Mouse (Mus musculus): ENCODE data around the gene Abat.
A peak's percentile ranks its signal among the peaks of the same experiment; 100 is the strongest.

The Abat gene

GRCm38 (mm10) chr16:8574316-8574715, 61.1 kb downstream of the Abat start:
- DNase-seq (ENCODE audit: low spot score), result no peak

GRCm38 (mm10) chr16:8576111-8576510, 62.9 kb downstream of the Abat start:
- DNase-seq (ENCODE audit: low spot score), result no peak

GRCm38 (mm10) chr16:8576901-8577300, 63.7 kb downstream of the Abat start:
- DNase-seq (ENCODE audit: low spot score), result no peak

GRCm38 (mm10) chr16:8578326-8578725, 65.1 kb downstream of the Abat start:
- no peak for DNase-seq (ENCODE audit: low spot score)

- DNase-seq (ENCODE audit: low spot score), result no peak
Observed at GRCm38 (mm10) chr16:8579546-8579945, 66.3 kb downstream of the Abat start.

- no peak for DNase-seq (ENCODE audit: low spot score)
Observed at GRCm38 (mm10) chr16:8581661-8582239, 68.5 kb downstream of the Abat start.

- DNase-seq (ENCODE audit: low spot score), result no peak
Observed at GRCm38 (mm10) chr16:8582579-8583295, 69.5 kb downstream of the Abat start.

- no peak for DNase-seq (ENCODE audit: low spot score)
Observed at GRCm38 (mm10) chr16:8584248-8584647, 71.0 kb downstream of the Abat start.

- DNase-seq (ENCODE audit: low spot score), result no peak
Observed at GRCm38 (mm10) chr16:8585056-8585455, 71.8 kb downstream of the Abat start.

GRCm38 (mm10) chr16:8595411-8595810, 82.2 kb downstream of the Abat start:
- no peak for DNase-seq (ENCODE audit: low spot score)

GRCm38 (mm10) chr16:8596336-8596735, 83.1 kb downstream of the Abat start:
- no peak for DNase-seq (ENCODE audit: low spot score)

GRCm38 (mm10) chr16:8597516-8597915, 84.3 kb downstream of the Abat start:
- DNase-seq (ENCODE audit: low spot score), result no peak

- no peak for DNase-seq (ENCODE audit: low spot score)
Observed at GRCm38 (mm10) chr16:8603789-8604188, 90.6 kb downstream of the Abat start.

- DNase-seq (ENCODE audit: low spot score), result no peak
Observed at GRCm38 (mm10) chr16:8610397-8610796, 97.2 kb downstream of the Abat start.

GRCm38 (mm10) chr16:8612214-8613005, 99.2 kb downstream of the Abat start:
- DNase-seq (ENCODE audit: low spot score), result peak; percentile 69

GRCm38 (mm10) chr16:8613039-8613438, 99.8 kb downstream of the Abat start:
- peak; percentile 40 for DNase-seq (ENCODE audit: low spot score)

GRCm38 (mm10) chr16:8613447-8613846, 100.2 kb downstream of the Abat start:
- peak; percentile 15 for DNase-seq (ENCODE audit: low spot score)

GRCm38 (mm10) chr16:8619659-8620314, 106.6 kb downstream of the Abat start:
- DNase-seq (ENCODE audit: low spot score), result no peak

- DNase-seq (ENCODE audit: low spot score), result no peak
Observed at GRCm38 (mm10) chr16:8620315-8621115, 107.3 kb downstream of the Abat start.

- DNase-seq (ENCODE audit: low spot score), result no peak
Observed at GRCm38 (mm10) chr16:8630419-8630818, 117.2 kb downstream of the Abat start.

- DNase-seq (ENCODE audit: low spot score), result no peak
Observed at GRCm38 (mm10) chr16:8631428-8631827, 118.2 kb downstream of the Abat start.

- no peak for DNase-seq (ENCODE audit: low spot score)
Observed at GRCm38 (mm10) chr16:8636867-8637216, 123.6 kb downstream of the Abat start.
